Mouse (Mus musculus) left cerebral cortex, adult 9 months (tissue): ENCODE results near the gene Clip2.

Experiments used
- DNase-seq, 2 experiments: peaks; one replicate each; pipeline ENCODE4 v3.0.0; 2022; ENCODE audit warnings: low spot score in 2 of 2

The Clip2 gene

GRCm38 (mm10) chr5:134565696-134566095 lies 13.5 kb upstream of the Clip2 start:
- DNase-seq = no peak

GRCm38 (mm10) chr5:134564272-134564671 lies 12.0 kb upstream of the Clip2 start:
- no peak for DNase-seq

GRCm38 (mm10) chr5:134560450-134561171 lies 8.4 kb upstream of the Clip2 start:
- no peak for DNase-seq

- DNase-seq = no peak
Measured at GRCm38 (mm10) chr5:134560071-134560449, 7.8 kb upstream of the Clip2 start, which contains the start of gene Syna. Gene Syna (minus strand): TSS chr5:134560171.

- DNase-seq = peak in 1 of 2 experiments; percentile 86
Measured at GRCm38 (mm10) chr5:134555463-134556164, 3.4 kb upstream of the Clip2 start.

- no peak for DNase-seq
Measured at GRCm38 (mm10) chr5:134553951-134554546, 1.8 kb upstream of the Clip2 start.

GRCm38 (mm10) chr5:134551233-134552109 lies 763 bp downstream of the Clip2 start:
- peak in 1 of 2 experiments; percentile 57 for DNase-seq

- DNase-seq = no peak
Measured at GRCm38 (mm10) chr5:134550836-134551232, 1.4 kb downstream of the Clip2 start.

GRCm38 (mm10) chr5:134549640-134550168 lies 2.5 kb downstream of the Clip2 start:
- no peak for DNase-seq

GRCm38 (mm10) chr5:134548306-134548705 lies 3.9 kb downstream of the Clip2 start:
- no peak for DNase-seq

GRCm38 (mm10) chr5:134546790-134547189 lies 5.4 kb downstream of the Clip2 start:
- no peak for DNase-seq

GRCm38 (mm10) chr5:134545242-134545629 lies 7.0 kb downstream of the Clip2 start:
- no peak for DNase-seq

- DNase-seq = peak in 1 of 2 experiments; percentile 69
Measured at GRCm38 (mm10) chr5:134544516-134545241, 7.6 kb downstream of the Clip2 start.

- no peak for DNase-seq
Measured at GRCm38 (mm10) chr5:134541640-134542039, 10.6 kb downstream of the Clip2 start.

GRCm38 (mm10) chr5:134540881-134541280 lies 11.4 kb downstream of the Clip2 start:
- no peak for DNase-seq

GRCm38 (mm10) chr5:134539891-134540290 lies 12.3 kb downstream of the Clip2 start:
- no peak for DNase-seq

- DNase-seq = no peak
Measured at GRCm38 (mm10) chr5:134536036-134536435, 16.2 kb downstream of the Clip2 start.

- no peak for DNase-seq
Measured at GRCm38 (mm10) chr5:134532417-134532816, 19.8 kb downstream of the Clip2 start.

GRCm38 (mm10) chr5:134531585-134531984 lies 20.6 kb downstream of the Clip2 start:
- peak in 1 of 2 experiments; percentile 59 for DNase-seq

GRCm38 (mm10) chr5:134530830-134531229 lies 21.4 kb downstream of the Clip2 start:
- peak in 1 of 2 experiments; percentile 82 for DNase-seq

GRCm38 (mm10) chr5:134528488-134528887 lies 23.7 kb downstream of the Clip2 start:
- no peak for DNase-seq
